ENCODE assay signal across 1 mouse cellular context in the genomic region with DNA sequence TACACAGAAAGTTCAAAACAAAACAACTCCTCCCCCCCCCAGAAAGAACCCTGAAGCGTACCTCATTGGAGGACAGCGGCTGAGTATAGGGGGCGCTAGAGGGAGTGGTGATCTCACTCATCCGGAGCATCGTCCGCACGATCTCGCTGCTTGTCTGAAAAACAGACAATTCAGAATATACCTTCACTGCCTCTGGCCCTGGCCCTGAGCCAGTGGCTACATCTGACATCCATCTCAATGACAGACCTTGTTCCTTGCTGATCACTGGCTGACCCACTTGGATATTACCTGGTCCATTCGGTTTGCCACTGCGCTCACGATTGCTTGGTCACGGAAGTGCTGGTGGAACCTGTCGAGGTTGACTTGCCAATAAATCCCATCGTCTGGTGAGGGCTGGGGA.
TF ChIP-seq lines count a peak whose summit lies in the region.

No protein-coding gene starts in this region.

TF ChIP-seq in ES-E14, 5 proteins besides CTCF, POLR2A, EP300 and RAD21:
- TF ChIP-seq MAFK (IDR thresholded peaks at IDR 0.05; ENCODE audit: insufficient read depth, low read depth, low read length) (no peak), ZC3H11A (IDR thresholded peaks at IDR 0.05; ENCODE audit: borderline replicate concordance, low read depth, low read length) (no peak), ZNF384 (IDR thresholded peaks at IDR 0.05; ENCODE audit: low read depth, low read length) (no peak), HCFC1 (IDR thresholded peaks at IDR 0.05; ENCODE audit: borderline replicate concordance, insufficient read depth, low read length) (no peak), CHD2 (IDR thresholded peaks at IDR 0.05; ENCODE audit: low read depth, low read length) (no peak)
TF ChIP-seq in ES-E14: peak in this region for 0.
